Mouse (Mus musculus): ENCODE measurements around the gene Ak2.

DNA sequence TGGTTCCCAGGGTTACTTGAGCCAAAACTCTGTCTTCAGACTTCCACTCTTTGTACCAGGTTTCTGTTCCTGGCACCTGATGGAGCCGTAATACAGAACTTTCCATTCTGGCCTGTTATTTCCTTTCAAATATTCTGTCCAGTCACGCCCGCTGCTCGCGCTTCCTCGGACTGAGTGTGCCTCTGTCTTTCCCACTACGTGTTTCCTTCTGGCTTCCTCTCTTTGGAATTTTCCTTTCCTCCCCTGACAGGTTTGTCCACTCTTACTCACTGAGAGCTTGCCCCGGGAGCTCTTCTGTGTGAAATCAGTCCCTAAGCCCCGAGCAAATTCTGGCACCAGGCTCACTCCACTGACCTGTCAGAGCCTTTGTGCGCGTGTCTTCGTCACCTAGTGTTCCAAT lies 63.0 kb downstream of the Ak2 start:
- TF ChIP-seq CTCF (IDR thresholded peaks at IDR 0.05; ENCODE audit: low read depth) (no peak), EP300 (IDR thresholded peaks at IDR 0.05; ENCODE audit: low read depth) (no peak)
